Mouse (Mus musculus): ENCODE measurements around the gene Ubtd2. TPM values are rescaled to one million over a fixed set of nuclear protein-coding genes. Genes with fewer than 3 reads are reported as not detected.

Gene Ubtd2
- polyA plus RNA-seq, 1 experiment from 2014 or later, result 61.4 TPM

GRCm38 (mm10) chr11:32453353-32453915 is 1.7 kb upstream of the Ubtd2 start:
- DNase-seq (ENCODE audit: low spot score) (no peak), ATAC-seq (ENCODE audit: insufficient read depth, low FRiP score, low TSS enrichment) (no peak)
- H3K4me2 ChIP-seq (ENCODE audit: low read depth), result no peak overlapping the region
- H3K27me3 ChIP-seq (ENCODE audit: control insufficient read depth, insufficient read depth, low read length), result no peaks in the 10 kb centered on the region
- H3K27ac ChIP-seq (ENCODE audit: low read depth, low read length), result no peak overlapping the region
- no peaks in the 10 kb centered on the region for H3K9me3 ChIP-seq (ENCODE audit: control insufficient read depth, low read length)
- H3K4me1 ChIP-seq (ENCODE audit: control insufficient read depth, insufficient read depth, low read length), result 0 out of 2 replicates have a peak, but pooled peaks cover 4% of the 10 kb centered on the region
- WGBS, result 48% methylated on average over 8 of the region's 8 CpGs
- H3K36me3 ChIP-seq (ENCODE audit: control insufficient read depth, insufficient read depth, low read length), result no peaks in the 10 kb centered on the region
- no peak overlapping the region; the same call in none of the 2 replicates for H3K9ac ChIP-seq (ENCODE audit: low read length)
- no peak overlapping the region for H3K4me3 ChIP-seq (ENCODE audit: low read depth, low read length)

GRCm38 (mm10) chr11:32454231-32454799 is 855 bp upstream of the Ubtd2 start:
- Histone ChIP-seq H3K4me2 (ENCODE audit: low read depth) (peak overlapping the region; percentile 84), H3K9ac (ENCODE audit: low read length) (peak overlapping the region; percentile 97), H3K4me1 (ENCODE audit: control insufficient read depth, insufficient read depth, low read length) (0 out of 2 replicates have a peak, but pooled peaks cover 4% of the 10 kb centered on the region), H3K4me3 (ENCODE audit: low read depth, low read length) (peak overlapping the region; percentile 93), H3K36me3 (ENCODE audit: control insufficient read depth, insufficient read depth, low read length) (no peaks in the 10 kb centered on the region), H3K27me3 (ENCODE audit: control insufficient read depth, insufficient read depth, low read length) (no peaks in the 10 kb centered on the region), H3K27ac (ENCODE audit: low read depth, low read length) (peak overlapping the region; percentile 54; the same call in 1 of the 2 replicates), H3K9me3 (ENCODE audit: control insufficient read depth, low read length) (no peaks in the 10 kb centered on the region)
- WGBS, result 1% methylated on average over 19 of the region's 19 CpGs
- ATAC-seq (ENCODE audit: insufficient read depth, low FRiP score, low TSS enrichment) (0 out of 2 replicates have a peak, but pooled peaks have one; percentile 0), DNase-seq (ENCODE audit: low spot score) (no peak)

- Histone ChIP-seq H3K27ac (ENCODE audit: low read depth, low read length) (peak overlapping the region; percentile 95), H3K27me3 (ENCODE audit: control insufficient read depth, insufficient read depth, low read length) (no peaks in the 10 kb centered on the region), H3K36me3 (ENCODE audit: control insufficient read depth, insufficient read depth, low read length) (no peaks in the 10 kb centered on the region), H3K4me2 (ENCODE audit: low read depth) (peak overlapping the region; percentile 84), H3K9me3 (ENCODE audit: control insufficient read depth, low read length) (no peaks in the 10 kb centered on the region), H3K4me1 (ENCODE audit: control insufficient read depth, insufficient read depth, low read length) (0 out of 2 replicates have a peak, but pooled peaks cover 4% of the 10 kb centered on the region), H3K4me3 (ENCODE audit: low read depth, low read length) (peak overlapping the region; percentile 93), H3K9ac (ENCODE audit: low read length) (peak overlapping the region; percentile 97)
- under 1% methylated on average over 56 of the region's 58 CpGs for WGBS
- ATAC-seq (ENCODE audit: insufficient read depth, low FRiP score, low TSS enrichment) (peak; percentile 36), DNase-seq (ENCODE audit: low spot score) (peak; percentile 67)
Observed at GRCm38 (mm10) chr11:32455507-32456141, 454 bp downstream of the Ubtd2 start.

GRCm38 (mm10) chr11:32456356-32456755 is 1.2 kb downstream of the Ubtd2 start:
- 11% methylated on average over 6 of the region's 6 CpGs for WGBS
- no peak for DNase-seq (ENCODE audit: low spot score)
- no peaks in the 10 kb centered on the region for H3K36me3 ChIP-seq (ENCODE audit: control insufficient read depth, insufficient read depth, low read length)
- peak overlapping the region; percentile 84 for H3K4me2 ChIP-seq (ENCODE audit: low read depth)
- no peaks in the 10 kb centered on the region for H3K27me3 ChIP-seq (ENCODE audit: control insufficient read depth, insufficient read depth, low read length)
- no peaks in the 10 kb centered on the region for H3K9me3 ChIP-seq (ENCODE audit: control insufficient read depth, low read length)
- peak overlapping the region; percentile 97 for H3K9ac ChIP-seq (ENCODE audit: low read length)
- 0 out of 2 replicates have a peak, but pooled peaks cover 4% of the 10 kb centered on the region for H3K4me1 ChIP-seq (ENCODE audit: control insufficient read depth, insufficient read depth, low read length)
- peak overlapping the region; percentile 93 for H3K4me3 ChIP-seq (ENCODE audit: low read depth, low read length)
- no peak for ATAC-seq (ENCODE audit: insufficient read depth, low FRiP score, low TSS enrichment)
- no peak overlapping the region for H3K27ac ChIP-seq (ENCODE audit: low read depth, low read length)

- no peak overlapping the region for H3K9ac ChIP-seq (ENCODE audit: low read length)
- ATAC-seq (ENCODE audit: insufficient read depth, low FRiP score, low TSS enrichment) (no peak), DNase-seq (ENCODE audit: low spot score) (no peak)
- no peaks in the 10 kb centered on the region for H3K36me3 ChIP-seq (ENCODE audit: control insufficient read depth, insufficient read depth, low read length)
- no peaks in the 10 kb centered on the region for H3K27me3 ChIP-seq (ENCODE audit: control insufficient read depth, insufficient read depth, low read length)
- no peak overlapping the region for H3K27ac ChIP-seq (ENCODE audit: low read depth, low read length)
- no peaks in the 10 kb centered on the region for H3K9me3 ChIP-seq (ENCODE audit: control insufficient read depth, low read length)
- 78% methylated on average over 2 of the region's 2 CpGs for WGBS
- H3K4me1 ChIP-seq (ENCODE audit: control insufficient read depth, insufficient read depth, low read length), result no peaks in the 10 kb centered on the region
- H3K4me2 ChIP-seq (ENCODE audit: low read depth), result no peak overlapping the region
- no peak overlapping the region for H3K4me3 ChIP-seq (ENCODE audit: low read depth, low read length)
Observed at GRCm38 (mm10) chr11:32464282-32464681, 9.1 kb downstream of the Ubtd2 start.

- no peak overlapping the region for H3K4me3 ChIP-seq (ENCODE audit: low read depth, low read length)
- no peaks in the 10 kb centered on the region for H3K4me1 ChIP-seq (ENCODE audit: control insufficient read depth, insufficient read depth, low read length)
- no peaks in the 10 kb centered on the region for H3K9me3 ChIP-seq (ENCODE audit: control insufficient read depth, low read length)
- no peak overlapping the region for H3K9ac ChIP-seq (ENCODE audit: low read length)
- H3K27me3 ChIP-seq (ENCODE audit: control insufficient read depth, insufficient read depth, low read length), result no peaks in the 10 kb centered on the region
- DNase-seq (ENCODE audit: low spot score) (no peak), ATAC-seq (ENCODE audit: insufficient read depth, low FRiP score, low TSS enrichment) (no peak)
- H3K27ac ChIP-seq (ENCODE audit: low read depth, low read length), result no peak overlapping the region
- H3K4me2 ChIP-seq (ENCODE audit: low read depth), result no peak overlapping the region
- 72% methylated on average over 2 of the region's 2 CpGs for WGBS
- no peaks in the 10 kb centered on the region for H3K36me3 ChIP-seq (ENCODE audit: control insufficient read depth, insufficient read depth, low read length)
Observed at GRCm38 (mm10) chr11:32471925-32472324, 16.8 kb downstream of the Ubtd2 start.

GRCm38 (mm10) chr11:32474725-32475124 is 19.6 kb downstream of the Ubtd2 start:
- no peaks in the 10 kb centered on the region for H3K9me3 ChIP-seq (ENCODE audit: control insufficient read depth, low read length)
- no peak overlapping the region for H3K27ac ChIP-seq (ENCODE audit: low read depth, low read length)
- H3K9ac ChIP-seq (ENCODE audit: low read length), result no peak overlapping the region
- no peak for ATAC-seq (ENCODE audit: insufficient read depth, low FRiP score, low TSS enrichment)
- no peak overlapping the region for H3K4me3 ChIP-seq (ENCODE audit: low read depth, low read length)
- WGBS, result 90% methylated on average over 3 of the region's 3 CpGs
- H3K4me1 ChIP-seq (ENCODE audit: control insufficient read depth, insufficient read depth, low read length), result no peaks in the 10 kb centered on the region
- H3K36me3 ChIP-seq (ENCODE audit: control insufficient read depth, insufficient read depth, low read length), result no peaks in the 10 kb centered on the region
- no peaks in the 10 kb centered on the region for H3K27me3 ChIP-seq (ENCODE audit: control insufficient read depth, insufficient read depth, low read length)
- no peak overlapping the region for H3K4me2 ChIP-seq (ENCODE audit: low read depth)
- DNase-seq (ENCODE audit: low spot score), result no peak

GRCm38 (mm10) chr11:32475487-32476236 is 20.5 kb downstream of the Ubtd2 start:
- no peak overlapping the region for H3K4me2 ChIP-seq (ENCODE audit: low read depth)
- no peak overlapping the region for H3K9ac ChIP-seq (ENCODE audit: low read length)
- no peak for ATAC-seq (ENCODE audit: insufficient read depth, low FRiP score, low TSS enrichment)
- no peaks in the 10 kb centered on the region for H3K9me3 ChIP-seq (ENCODE audit: control insufficient read depth, low read length)
- no peak overlapping the region for H3K4me3 ChIP-seq (ENCODE audit: low read depth, low read length)
- WGBS, result 87% methylated on average over 5 of the region's 5 CpGs
- H3K4me1 ChIP-seq (ENCODE audit: control insufficient read depth, insufficient read depth, low read length), result no peaks in the 10 kb centered on the region
- no peaks in the 10 kb centered on the region for H3K36me3 ChIP-seq (ENCODE audit: control insufficient read depth, insufficient read depth, low read length)
- no peaks in the 10 kb centered on the region for H3K27me3 ChIP-seq (ENCODE audit: control insufficient read depth, insufficient read depth, low read length)
- no peak overlapping the region for H3K27ac ChIP-seq (ENCODE audit: low read depth, low read length)
- DNase-seq (ENCODE audit: low spot score), result no peak
